Mouse (Mus musculus) C3H10T1/2 (cell line): ENCODE data around the gene Exoc6. TPM values are rescaled to one million over a fixed set of nuclear protein-coding genes. Genes with fewer than 3 reads are reported as not detected.

Source experiments
- polyA plus RNA-seq, 2 experiments: library from polyadenylated mRNA; unstranded; fragments of >200 nt; fragmentation: generic; extraction: Trizol; gene quantifications; one replicate each; pipeline ENCODE4 v1.2.1; 2012; ENCODE audit warnings: missing spikeins in 2 of 2

Gene Exoc6
- under 1 TPM; 0.29 to 0.97 TPM for polyA plus RNA-seq

DNA sequence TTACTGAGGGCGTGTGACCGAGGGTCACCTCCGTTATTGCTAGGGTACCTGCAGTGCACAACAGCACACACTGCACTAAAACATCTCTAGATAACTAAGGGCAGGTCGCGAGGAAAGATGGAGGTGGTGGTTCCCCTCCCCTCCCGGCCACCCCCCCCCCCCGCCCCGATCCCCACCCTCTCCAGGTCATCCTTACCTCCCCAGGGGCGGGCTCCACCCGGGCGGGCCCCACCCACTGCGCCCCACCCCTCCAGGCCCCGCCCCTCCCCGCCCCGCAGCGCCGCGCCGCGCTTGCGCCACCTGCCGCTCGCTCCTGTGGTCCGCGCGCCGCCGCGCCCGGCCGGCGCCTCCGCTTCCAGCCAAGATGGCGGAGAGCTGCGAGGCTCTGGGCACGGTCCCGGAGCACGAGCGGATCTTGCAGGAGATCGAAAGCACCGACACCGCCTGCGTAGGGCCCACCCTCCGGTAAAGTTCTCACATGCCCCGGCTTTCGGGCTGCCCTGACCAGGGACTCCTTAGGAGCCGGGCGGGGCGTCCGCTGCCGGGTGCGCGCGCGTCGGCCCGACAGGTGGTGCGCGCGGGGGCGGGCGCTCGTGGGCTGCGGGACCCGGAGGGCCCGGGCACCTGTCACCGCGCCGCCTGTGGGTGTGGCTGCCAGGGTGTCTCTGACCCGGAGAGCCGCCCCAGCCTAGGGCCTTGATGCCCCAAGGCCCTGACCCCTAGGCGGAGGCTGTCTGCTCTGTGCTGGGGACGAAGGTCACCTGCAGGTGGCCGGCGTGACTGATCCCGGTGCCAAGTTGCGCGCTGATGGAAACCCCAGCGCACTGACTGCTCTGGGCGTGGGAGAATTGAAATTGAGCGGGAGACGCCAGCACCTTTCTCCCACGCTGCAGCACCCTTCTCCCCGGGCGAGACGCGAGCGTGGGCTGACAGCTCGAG, at the start of gene Exoc6:
TSS of gene Exoc6 (plus strand) at position 318 of the 939 bp plus-strand sequence.

DNA sequence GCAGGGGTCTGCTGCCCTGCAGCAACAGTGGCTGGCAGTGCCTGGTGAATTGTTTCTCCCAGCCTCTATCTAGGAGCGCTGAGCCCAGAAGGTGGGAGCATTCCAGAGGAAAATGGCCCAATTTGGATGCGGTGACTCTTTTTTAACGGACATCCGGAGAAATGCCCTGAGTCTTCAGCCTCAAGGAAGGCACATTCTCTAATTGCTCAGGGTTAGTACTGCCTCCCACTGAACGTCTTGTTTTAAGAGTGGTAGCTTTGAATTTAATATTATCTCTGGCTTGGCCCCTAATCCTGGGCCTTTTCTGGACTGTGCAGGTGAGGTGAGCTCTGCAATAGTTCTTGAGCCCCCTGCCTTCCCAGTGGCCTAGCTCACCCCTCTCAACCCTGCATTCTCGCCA, 135.1 kb downstream of the Exoc6 start, which contains the start of gene Cyp26c1:
TSS of gene Cyp26c1 (plus strand) at position 301 of the 400 bp plus-strand sequence.

DNA sequence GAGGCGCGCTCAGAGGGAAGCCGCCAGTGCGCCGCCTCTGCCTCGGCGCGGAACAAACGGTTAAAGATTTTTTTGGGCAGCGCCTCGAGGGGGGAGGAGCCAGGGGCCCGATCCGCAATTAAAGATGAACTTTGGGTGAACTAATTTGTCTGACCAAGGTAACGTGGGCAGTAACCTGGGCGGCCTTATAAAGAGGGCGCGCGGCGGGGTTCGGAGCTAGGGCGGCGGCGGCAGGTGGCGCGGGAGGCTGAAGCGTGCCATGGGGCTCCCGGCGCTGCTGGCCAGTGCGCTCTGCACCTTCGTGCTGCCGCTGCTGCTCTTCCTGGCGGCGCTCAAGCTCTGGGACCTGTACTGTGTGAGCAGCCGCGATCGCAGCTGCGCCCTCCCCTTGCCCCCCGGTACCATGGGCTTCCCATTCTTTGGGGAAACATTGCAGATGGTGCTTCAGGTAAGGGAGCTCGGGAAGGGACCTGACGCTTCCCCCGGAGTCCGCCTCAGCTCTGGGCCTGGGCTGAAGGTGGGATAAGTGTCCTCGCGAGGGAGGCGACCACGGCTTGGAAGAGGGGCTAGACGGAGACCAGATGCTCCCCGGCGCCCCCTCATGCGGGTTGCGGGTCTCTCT, 147.5 kb downstream of the Exoc6 start, which contains the start of gene Cyp26a1:
TSS of gene Cyp26a1 (plus strand) at position 148 of the 622 bp plus-strand sequence.

Other genes starting within 250 kb of the Exoc6 start
- gene Ide, start 212.6 kb upstream of the Exoc6 start, polyA plus RNA-seq, result 1 to 10 TPM; 2.2 to 8.7 TPM
- gene Kif11, start 174.0 kb upstream of the Exoc6 start, polyA plus RNA-seq, result 1 to 10 TPM in 1 of 2 experiments, under 1 TPM in 1; 0.69 to 7.6 TPM
- gene Hhex, start 115.6 kb upstream of the Exoc6 start, polyA plus RNA-seq, result under 1 TPM; 0.29 to 0.44 TPM
- not detected for gene Cyp26c1, start 135.2 kb downstream of the Exoc6 start, polyA plus RNA-seq
- gene Cyp26a1, start 147.4 kb downstream of the Exoc6 start, polyA plus RNA-seq, result under 1 TPM in 1 of 2 experiments, not detected in 1; 0.11 TPM